Mouse (Mus musculus) forebrain, embryonic 16.5 days (tissue): Measurements from ENCODE around the gene Tbx18. TPM values are rescaled to one million over a fixed set of nuclear protein-coding genes. Genes with fewer than 3 reads are reported as not detected.

Experiments used
- ATAC-seq: fragments of 200-750 bp; cut with Nextera tagmentation; 2 replicates; pipeline ENCODE4 v1.8.0; 2017; ENCODE audit warnings: mild to moderate bottlenecking, moderate library complexity
- H3K27ac ChIP-seq: fragments of 300-500 bp; sonication (generic); 2 replicates; pipeline ENCODE4 v1.5.1; 2014; ENCODE audit warnings: low read length, control low read depth
- H3K27me3 ChIP-seq: fragments of 300-500 bp; sonication (generic); replicated peaks from 2 replicates; pipeline ENCODE4 v1.6.1; 2014; ENCODE audit warnings: low read length; ENCODE audit not compliant: control insufficient read depth, insufficient read depth
- H3K36me3 ChIP-seq: fragments of 300-500 bp; sonication (generic); 2 replicates; pipeline ENCODE4 v1.6.1; 2014; ENCODE audit not compliant: control insufficient read depth, insufficient read depth
- H3K4me1 ChIP-seq: fragments of 300-500 bp; sonication (generic); replicated peaks from 2 replicates; pipeline ENCODE4 v1.6.1; 2014; ENCODE audit warnings: low read length; ENCODE audit not compliant: control insufficient read depth, insufficient read depth
- H3K4me2 ChIP-seq: fragments of 300-500 bp; sonication (generic); 2 replicates; pipeline ENCODE4 v1.6.1; 2014; ENCODE audit warnings: mild to moderate bottlenecking, low read length, control low read depth
- H3K4me3 ChIP-seq: fragments of 300-500 bp; sonication (generic); replicated peaks from 2 replicates; pipeline ENCODE4 v1.5.1; 2014; ENCODE audit warnings: mild to moderate bottlenecking, low read length, control low read depth
- H3K9ac ChIP-seq: fragments of 300-500 bp; sonication (generic); replicated peaks from 2 replicates; pipeline ENCODE4 v1.6.1; 2014; ENCODE audit warnings: low read depth, low read length, control low read depth
- H3K9me3 ChIP-seq: fragments of 300-500 bp; sonication (generic); 2 replicates; pipeline ENCODE4 v1.6.1; 2016; ENCODE audit warnings: low read length; ENCODE audit not compliant: control insufficient read depth
- WGBS: fragments of 180-500 bp; shearing (Covaris S2); extraction: QIAGEN DNeasy Blood & Tissue Kit; methylation state at CpG from one replicate; pipeline ENCODE4 v1.1.7; 2014; 5-methylcytosine and 5-hydroxymethylcytosine counted together
- polyA plus RNA-seq: library from polyadenylated mRNA; unstranded; fragments of >200 nt; fragmentation: Nextera tagmentation; extraction: Ambion mirVana; gene quantifications from 2 replicates; pipeline ENCODE4 v1.2.1, GENCODE M21; 2015

Gene Tbx18
- 2.1 and 2.2 TPM in 2 replicates for polyA plus RNA-seq

DNA sequence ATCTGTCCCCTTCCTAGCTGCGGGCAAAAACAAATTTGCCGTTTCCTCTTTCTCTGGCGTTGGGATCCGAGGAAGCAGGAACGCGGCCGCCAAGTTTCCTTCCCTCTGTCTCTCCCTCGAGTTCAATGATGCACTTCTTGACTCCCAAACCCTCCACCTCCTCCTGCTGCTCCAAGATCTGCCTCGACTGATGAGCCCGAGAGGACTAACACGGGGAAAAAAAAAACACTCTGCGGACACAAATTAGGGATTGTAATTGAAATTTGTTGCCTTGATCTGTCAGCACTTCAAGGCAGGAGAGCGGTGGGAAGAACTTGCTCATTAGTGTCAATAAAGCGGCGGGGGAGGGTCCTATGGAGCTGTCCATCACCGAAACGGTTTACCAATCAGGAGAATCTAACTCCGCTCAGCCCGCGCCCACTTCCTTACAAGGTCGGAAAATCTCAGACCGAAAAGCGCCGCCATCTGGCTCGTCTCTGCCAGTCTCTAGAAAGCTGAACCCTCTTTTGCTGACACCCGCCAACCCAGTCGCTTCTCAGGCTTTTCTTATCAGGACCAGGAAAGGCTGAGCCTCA is at the start of gene Tbx18:
Gene Tbx18 (minus strand): TSS at position 300 of the 575 bp plus-strand sequence.
- H3K4me1 ChIP-seq, result peaks cover 22% of the 10 kb centered on the region
- H3K9ac ChIP-seq, result peak within 1 kb of the TSS; percentile 41
- no peaks in the 10 kb centered on the region for H3K36me3 ChIP-seq
- WGBS, result 0% methylated on average over 27 of the region's 27 CpGs
- peak within 1 kb of the TSS; percentile 73 for H3K4me2 ChIP-seq
- ATAC-seq, result peak; percentile 90
- H3K27ac ChIP-seq, result no peak within 1 kb of the TSS
- no peaks in the 10 kb centered on the region for H3K9me3 ChIP-seq
- H3K27me3 ChIP-seq, result peaks cover 44% of the 10 kb centered on the region
- peak within 1 kb of the TSS; percentile 44 for H3K4me3 ChIP-seq

DNA sequence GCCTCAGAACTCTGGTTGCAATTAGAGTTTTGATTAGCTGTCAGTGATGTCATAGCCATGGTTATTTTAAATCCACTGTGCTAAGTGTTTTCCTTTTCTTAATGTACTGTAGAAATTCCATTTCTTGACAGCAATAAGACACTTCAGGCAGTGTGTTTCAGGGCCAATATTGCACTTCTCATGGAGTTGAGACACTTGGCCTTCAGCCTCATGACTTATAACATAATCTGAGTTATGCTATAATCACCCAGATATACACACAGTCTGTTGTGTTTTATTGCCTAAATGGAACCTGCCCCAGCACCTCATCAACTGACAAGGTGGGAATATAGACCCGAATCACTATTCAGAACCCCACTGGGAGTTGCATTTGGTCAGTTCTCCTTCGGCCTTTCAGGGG is 42.9 kb upstream of the Tbx18 start:
- H3K4me2 ChIP-seq, result no peak overlapping the region
- no peak overlapping the region for H3K4me3 ChIP-seq
- no peak for ATAC-seq
- H3K9me3 ChIP-seq, result no peaks in the 10 kb centered on the region
- H3K27me3 ChIP-seq, result no peaks in the 10 kb centered on the region
- WGBS, result 79% methylated on average over 2 of the region's 2 CpGs
- H3K9ac ChIP-seq, result no peak overlapping the region
- no peak overlapping the region for H3K27ac ChIP-seq
- H3K36me3 ChIP-seq, result no peaks in the 10 kb centered on the region
- H3K4me1 ChIP-seq, result 0 out of 2 replicates have a peak, but pooled peaks cover 3% of the 10 kb centered on the region

DNA sequence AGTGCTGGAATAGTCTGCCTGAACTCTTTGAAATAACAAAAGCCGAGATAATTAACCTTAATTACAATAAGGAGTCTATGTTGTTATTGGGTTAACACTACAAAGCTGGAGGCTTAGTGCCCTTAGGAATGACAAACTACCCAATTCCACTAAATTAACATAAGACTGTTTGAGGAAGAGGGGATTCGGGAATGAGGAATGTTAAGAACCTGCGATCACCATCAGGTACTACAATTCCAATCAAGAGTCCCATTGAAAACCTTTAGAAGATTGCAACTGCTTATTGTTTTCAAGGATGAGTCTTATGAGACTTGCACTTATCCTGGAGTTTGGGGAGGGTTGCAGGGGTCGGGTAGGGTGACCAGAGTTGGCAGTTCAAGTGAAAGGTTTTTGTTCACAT is 24.6 kb upstream of the Tbx18 start:
- H3K27ac ChIP-seq, result no peak overlapping the region
- H3K4me3 ChIP-seq, result no peak overlapping the region
- no peak for ATAC-seq
- H3K4me2 ChIP-seq, result no peak overlapping the region
- 61% methylated on average over 4 of the region's 4 CpGs for WGBS
- H3K36me3 ChIP-seq, result no peaks in the 10 kb centered on the region
- no peaks in the 10 kb centered on the region for H3K9me3 ChIP-seq
- H3K4me1 ChIP-seq, result no peaks in the 10 kb centered on the region
- no peak overlapping the region for H3K9ac ChIP-seq
- H3K27me3 ChIP-seq, result no peaks in the 10 kb centered on the region

- peaks cover 45% of the 10 kb centered on the region for H3K27me3 ChIP-seq
- ATAC-seq, result no peak
- 84% methylated on average over 8 of the region's 8 CpGs for WGBS
Observed at GRCm38 (mm10) chr9:87741599-87741998, 10.5 kb upstream of the Tbx18 start.

DNA sequence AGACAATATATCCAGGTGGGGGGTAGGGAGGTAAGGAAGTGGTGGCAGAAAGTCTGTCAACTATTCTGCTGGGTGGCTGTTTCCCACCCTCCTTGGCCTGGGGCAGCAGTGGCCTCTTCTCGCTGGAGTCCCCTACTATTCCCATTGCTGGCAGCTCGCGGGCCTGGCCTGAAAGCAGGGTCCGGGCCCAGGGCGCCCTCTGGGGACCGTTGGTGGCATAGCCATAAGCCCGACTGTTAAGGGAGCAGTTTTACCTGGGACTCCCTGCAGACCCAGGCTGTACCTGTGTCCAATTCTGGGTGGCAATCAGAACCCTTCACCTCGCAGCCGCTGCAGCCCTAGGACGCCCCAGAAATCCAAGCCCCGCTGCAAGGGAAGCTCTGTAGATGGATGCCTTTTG is 9.6 kb upstream of the Tbx18 start:
- Histone ChIP-seq H3K9me3 (no peaks in the 10 kb centered on the region), H3K4me2 (peak overlapping the region; percentile 17; the same call in 1 of the 2 replicates), H3K27me3 (peaks cover 53% of the 10 kb centered on the region), H3K27ac (no peak overlapping the region), H3K36me3 (no peaks in the 10 kb centered on the region), H3K4me3 (no peak overlapping the region), H3K4me1 (peaks cover 10% of the 10 kb centered on the region), H3K9ac (no peak overlapping the region)
- peak; percentile 70 for ATAC-seq
- under 1% methylated on average over 11 of the region's 11 CpGs for WGBS

More at GRCm38 (mm10) chr9:87741599-87741998, 10.5 kb upstream of the Tbx18 start:
- H3K36me3 ChIP-seq, result no peaks in the 10 kb centered on the region
- no peak overlapping the region for H3K4me3 ChIP-seq
- no peaks in the 10 kb centered on the region for H3K9me3 ChIP-seq
- H3K9ac ChIP-seq, result no peak overlapping the region
- no peak overlapping the region for H3K27ac ChIP-seq
- peaks cover 10% of the 10 kb centered on the region for H3K4me1 ChIP-seq
- no peak overlapping the region for H3K4me2 ChIP-seq

GRCm38 (mm10) chr9:87740241-87740645 is 9.2 kb upstream of the Tbx18 start:
- 1% methylated on average over 20 of the region's 20 CpGs for WGBS
- Histone ChIP-seq H3K4me3 (0 out of 2 replicates have a peak overlapping the region, but pooled peaks have one; percentile 0), H3K36me3 (no peaks in the 10 kb centered on the region), H3K9me3 (no peaks in the 10 kb centered on the region), H3K9ac (no peak overlapping the region), H3K27ac (no peak overlapping the region), H3K27me3 (peaks cover 57% of the 10 kb centered on the region), H3K4me1 (peaks cover 10% of the 10 kb centered on the region), H3K4me2 (peak overlapping the region; percentile 17)
- ATAC-seq, result peak; percentile 36

DNA sequence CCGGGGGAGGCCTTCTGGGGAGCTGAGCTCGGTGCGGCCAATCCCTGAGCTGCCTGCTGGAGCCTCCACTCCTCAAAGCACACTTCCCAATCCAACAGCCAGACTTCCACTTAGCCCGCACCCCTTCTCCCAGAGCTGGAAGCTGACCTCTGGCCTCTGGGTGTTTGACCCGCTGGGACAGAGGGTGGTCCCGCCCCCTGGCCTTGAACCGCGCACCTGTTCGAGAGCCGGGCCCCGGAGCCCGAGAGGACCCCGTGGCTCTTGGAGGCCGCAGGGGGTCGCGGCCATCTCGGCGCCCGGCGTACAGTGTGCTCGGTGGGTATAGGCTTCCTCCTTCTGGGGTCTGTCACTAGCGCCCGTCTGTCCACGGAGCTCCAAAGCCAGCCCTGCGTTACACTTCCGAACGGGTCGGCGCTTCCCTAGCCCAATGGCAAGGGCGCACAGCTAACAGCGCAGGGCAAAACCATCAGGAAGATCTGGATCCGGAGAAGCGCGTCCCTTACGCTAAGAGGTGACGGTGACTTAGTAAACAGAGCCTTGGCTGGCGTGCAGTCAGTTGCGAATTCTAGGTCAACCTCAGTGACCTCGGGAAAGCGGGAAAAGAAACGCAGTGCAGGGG is 8.6 kb upstream of the Tbx18 start:
- Histone ChIP-seq H3K27me3 (peaks cover 61% of the 10 kb centered on the region), H3K27ac (no peak overlapping the region), H3K4me3 (0 out of 2 replicates have a peak overlapping the region, but pooled peaks have one; percentile 5), H3K4me1 (peaks cover 10% of the 10 kb centered on the region), H3K36me3 (no peaks in the 10 kb centered on the region), H3K9ac (no peak overlapping the region), H3K9me3 (no peaks in the 10 kb centered on the region), H3K4me2 (peak overlapping the region; percentile 17)
- under 1% methylated on average over 41 of the region's 41 CpGs for whole genome bisulfite sequencing
- peak; percentile 25; the same call in 1 of the 2 replicates for ATAC-seq

DNA sequence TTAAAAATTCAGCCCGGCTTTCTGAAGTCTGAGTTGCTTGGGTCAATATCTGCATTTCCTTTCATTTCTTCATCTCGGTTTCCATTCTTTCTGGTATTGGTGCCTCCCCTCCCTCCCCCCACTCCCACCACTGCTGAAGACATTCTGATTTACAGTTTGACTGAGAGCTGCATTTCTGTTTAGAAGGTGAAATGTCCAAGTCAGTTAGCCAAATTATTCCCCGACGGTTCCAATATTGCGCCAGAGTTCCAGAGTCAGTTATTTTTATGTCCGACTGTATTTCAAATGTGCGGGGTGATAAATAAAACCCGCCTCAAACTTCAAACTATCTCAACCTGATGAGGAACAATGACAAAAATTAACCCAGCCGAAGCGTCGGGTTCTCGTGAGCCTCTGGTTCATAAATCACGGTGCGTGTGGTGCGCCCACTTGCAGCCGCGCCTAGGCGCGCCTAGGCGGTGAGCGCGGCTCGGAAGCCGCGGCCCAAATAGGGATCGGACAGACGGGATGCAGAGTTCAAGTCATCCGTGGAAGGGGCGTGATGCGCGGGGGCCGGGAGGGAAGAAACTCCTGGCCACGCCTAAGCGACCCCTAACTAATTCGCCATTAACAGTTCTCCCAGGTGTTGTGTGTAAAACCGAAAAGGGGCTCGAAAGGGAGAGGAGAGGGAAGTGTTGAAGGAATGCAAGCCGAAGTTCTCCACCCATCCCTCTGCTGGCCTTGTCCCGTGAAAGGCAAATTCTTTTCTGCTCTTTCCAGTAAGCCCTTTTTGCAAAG is 7.9 kb upstream of the Tbx18 start:
- H3K27ac ChIP-seq, result no peak overlapping the region
- H3K4me2 ChIP-seq, result no peak overlapping the region
- H3K4me1 ChIP-seq, result peaks cover 10% of the 10 kb centered on the region
- H3K36me3 ChIP-seq, result no peaks in the 10 kb centered on the region
- peaks cover 62% of the 10 kb centered on the region for H3K27me3 ChIP-seq
- no peaks in the 10 kb centered on the region for H3K9me3 ChIP-seq
- no peak for ATAC-seq
- no peak overlapping the region for H3K9ac ChIP-seq
- H3K4me3 ChIP-seq, result no peak overlapping the region
- under 1% methylated on average over 39 of the region's 39 CpGs for WGBS

GRCm38 (mm10) chr9:87738123-87738522 is 7.1 kb upstream of the Tbx18 start:
- Histone ChIP-seq H3K27me3 (peaks cover 62% of the 10 kb centered on the region), H3K27ac (no peak overlapping the region), H3K9me3 (no peaks in the 10 kb centered on the region), H3K9ac (no peak overlapping the region), H3K4me1 (peaks cover 10% of the 10 kb centered on the region), H3K36me3 (no peaks in the 10 kb centered on the region), H3K4me3 (no peak overlapping the region), H3K4me2 (no peak overlapping the region)
- WGBS, result 2% methylated on average over 13 of the region's 13 CpGs
- no peak for ATAC-seq
